Mouse (Mus musculus): ENCODE results near the gene Gm6525. TPM values are rescaled to one million over a fixed set of nuclear protein-coding genes. Genes with fewer than 3 reads are reported as not detected.

The Gm6525 gene
- polyA plus RNA-seq, 1 experiment = not detected

DNA sequence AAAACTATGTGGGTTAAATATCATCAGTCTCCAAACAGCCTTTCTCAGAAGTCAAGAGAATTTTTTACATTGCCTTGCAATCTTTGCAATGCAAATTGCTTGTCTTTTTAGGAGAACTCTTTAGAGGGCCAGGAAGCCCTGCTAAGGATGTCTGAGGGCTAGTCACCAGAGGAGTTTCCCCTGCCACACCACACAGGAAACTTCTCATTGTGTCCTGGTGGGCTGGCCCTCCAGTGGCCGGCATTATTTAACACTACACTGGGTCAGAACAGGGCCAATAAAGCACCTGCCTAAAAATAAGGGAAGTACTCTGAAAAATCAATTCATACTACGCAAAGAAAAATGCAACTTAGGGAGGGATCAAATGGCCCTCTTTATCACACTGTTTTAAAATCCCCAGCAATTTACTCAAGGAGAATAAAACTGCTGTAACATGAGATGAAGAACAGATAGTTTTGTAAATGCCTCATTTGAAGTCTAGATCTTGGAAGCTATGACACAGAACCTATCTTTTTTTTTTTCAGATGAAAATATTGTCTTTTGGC is 45.3 kb downstream of the Gm6525 start:
- Histone ChIP-seq H3K36me3 (ENCODE audit: control insufficient read depth, insufficient read depth, low read length) (no peaks in the 10 kb centered on the region), H3K4me1 (ENCODE audit: control insufficient read depth, insufficient read depth, low read length) (peaks cover 15% of the 10 kb centered on the region; the same call in 1 of the 2 replicates), H3K4me3 (ENCODE audit: insufficient read depth, low read depth, low read length) (no peak overlapping the region), H3K27me3 (replicated peaks; ENCODE audit: control insufficient read depth, insufficient read depth, low read length) (no peaks in the 10 kb centered on the region), H3K27ac (ENCODE audit: insufficient read depth, low read depth, low read length) (no peak overlapping the region)
- TF ChIP-seq CTCF (conservative IDR thresholded peaks at IDR 0.05; ENCODE audit: insufficient read depth, insufficient read length, low read depth, low read length) = 0 out of 2 replicates have a peak, but pooled peaks have one; percentile 14
- TF ChIP-seq POLR2A (IDR thresholded peaks at IDR 0.05; ENCODE audit: low read depth, low read length) = no peak
- WGBS = 55% methylated on average over 2 of the region's 2 CpGs
- no peak for DNase-seq

DNA sequence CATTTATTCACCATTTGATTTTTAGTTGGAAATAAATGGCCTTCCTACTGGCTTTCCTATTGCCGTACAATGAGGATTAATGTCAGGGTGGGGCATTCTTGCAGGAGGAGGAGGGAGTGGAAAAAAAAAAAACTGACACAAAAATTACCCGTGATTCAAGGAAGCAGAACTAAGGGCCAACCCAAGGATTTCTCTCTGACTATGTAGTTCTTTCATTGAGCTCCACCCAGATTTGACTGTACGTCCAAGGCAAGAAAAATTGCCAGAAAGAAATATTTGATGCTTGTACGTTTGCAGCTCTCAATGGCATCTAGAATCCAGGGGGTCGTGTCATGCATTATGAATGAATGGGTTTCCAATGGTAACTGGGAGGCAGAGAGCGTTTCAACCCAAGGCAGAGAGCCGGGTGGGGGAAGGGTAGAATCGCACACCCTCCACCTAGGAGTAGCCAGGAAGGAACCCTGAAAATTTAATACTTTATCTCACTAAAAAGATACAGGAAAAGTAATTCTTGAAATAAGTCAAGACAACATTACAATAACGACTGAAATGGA is 45.9 kb downstream of the Gm6525 start:
- 35% methylated on average over 9 of the region's 9 CpGs for WGBS
- no peak overlapping the region for H3K4me3 ChIP-seq (ENCODE audit: insufficient read depth, low read depth, low read length)

DNA sequence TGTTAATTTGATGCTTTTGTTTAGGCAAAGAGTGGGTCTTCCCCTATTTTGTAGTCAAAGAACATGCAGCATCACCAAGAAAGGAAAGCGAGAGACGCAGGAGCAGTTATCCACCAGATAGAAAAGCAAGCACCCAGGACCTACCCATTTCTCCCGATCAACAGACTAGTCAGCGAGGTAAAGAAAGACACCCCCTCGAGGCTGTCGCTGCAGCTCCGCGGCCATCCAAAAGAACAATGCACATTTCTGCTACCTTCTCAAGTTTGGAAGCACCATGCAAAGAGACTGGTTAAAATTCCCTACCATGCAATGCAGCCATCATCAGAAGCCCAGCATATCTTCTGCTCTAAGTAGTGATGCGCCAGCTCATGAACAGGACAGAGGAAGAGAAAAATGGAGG is 46.4 kb downstream of the Gm6525 start:
- peak overlapping the region; percentile 49 for H3K4me3 ChIP-seq (ENCODE audit: insufficient read depth, low read depth, low read length)
- WGBS = 20% methylated on average over 9 of the region's 9 CpGs
- H3K27ac ChIP-seq (ENCODE audit: insufficient read depth, low read depth, low read length) = no peak overlapping the region
- TF ChIP-seq POLR2A (IDR thresholded peaks at IDR 0.05; ENCODE audit: low read depth, low read length) (no peak), CTCF (conservative IDR thresholded peaks at IDR 0.05; ENCODE audit: insufficient read depth, insufficient read length, low read depth, low read length) (no peak)
- no peaks in the 10 kb centered on the region for H3K27me3 ChIP-seq (replicated peaks; ENCODE audit: control insufficient read depth, insufficient read depth, low read length)
- no peaks in the 10 kb centered on the region for H3K36me3 ChIP-seq (ENCODE audit: control insufficient read depth, insufficient read depth, low read length)
- peaks cover 13% of the 10 kb centered on the region; the same call in 1 of the 2 replicates for H3K4me1 ChIP-seq (ENCODE audit: control insufficient read depth, insufficient read depth, low read length)
- DNase-seq = no peak

More for the DNA sequence above, 45.9 kb downstream of the Gm6525 start:
- Histone ChIP-seq H3K36me3 (ENCODE audit: control insufficient read depth, insufficient read depth, low read length) (no peaks in the 10 kb centered on the region), H3K27ac (ENCODE audit: insufficient read depth, low read depth, low read length) (no peak overlapping the region), H3K27me3 (replicated peaks; ENCODE audit: control insufficient read depth, insufficient read depth, low read length) (no peaks in the 10 kb centered on the region), H3K4me1 (ENCODE audit: control insufficient read depth, insufficient read depth, low read length) (peaks cover 15% of the 10 kb centered on the region; the same call in 1 of the 2 replicates)
- no peak for TF ChIP-seq POLR2A (IDR thresholded peaks at IDR 0.05; ENCODE audit: low read depth, low read length)
- no peak for DNase-seq

DNA sequence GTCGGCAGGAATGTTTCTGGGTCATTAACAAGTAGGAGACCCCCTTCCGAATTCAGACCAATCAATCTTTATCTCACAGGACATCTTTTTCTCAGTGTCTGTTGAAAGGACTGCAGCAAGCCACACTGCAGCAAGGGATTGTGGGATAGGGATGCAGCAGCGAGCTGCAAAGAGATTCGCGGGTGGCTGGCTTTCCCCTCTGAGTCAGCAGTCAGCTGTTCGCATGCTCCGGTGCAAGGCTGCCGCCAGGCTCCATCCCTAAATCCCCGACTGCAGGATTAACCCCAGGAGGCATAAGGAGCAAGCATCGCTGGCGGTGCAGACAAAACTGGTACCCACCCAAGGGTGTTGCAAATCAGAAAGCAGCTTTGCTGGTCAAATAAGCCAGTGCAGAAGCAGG is 46.8 kb downstream of the Gm6525 start:
- H3K36me3 ChIP-seq (ENCODE audit: control insufficient read depth, insufficient read depth, low read length) = no peaks in the 10 kb centered on the region

More for the DNA sequence above, 46.8 kb downstream of the Gm6525 start:
- no peak for TF ChIP-seq POLR2A (IDR thresholded peaks at IDR 0.05; ENCODE audit: low read depth, low read length)
- TF ChIP-seq CTCF (conservative IDR thresholded peaks at IDR 0.05; ENCODE audit: insufficient read depth, insufficient read length, low read depth, low read length) = no peak
- peak; percentile 60 for DNase-seq
- Histone ChIP-seq H3K27ac (ENCODE audit: insufficient read depth, low read depth, low read length) (no peak overlapping the region), H3K27me3 (replicated peaks; ENCODE audit: control insufficient read depth, insufficient read depth, low read length) (no peaks in the 10 kb centered on the region), H3K4me3 (ENCODE audit: insufficient read depth, low read depth, low read length) (peak overlapping the region; percentile 49), H3K4me1 (ENCODE audit: control insufficient read depth, insufficient read depth, low read length) (peaks cover 15% of the 10 kb centered on the region)
- WGBS = 10% methylated on average over 11 of the region's 11 CpGs

Other genes with a start within 250 kb of the Gm6525 start
- gene Tmem131l, start 133.9 kb upstream of the Gm6525 start, polyA plus RNA-seq (2012; rRNA removed) = 8.8 and 9.8 TPM in 2 replicates
- 0.54 and 0.72 TPM in 2 replicates for gene Mnd1, start 18.3 kb upstream of the Gm6525 start, polyA plus RNA-seq (2012; rRNA removed)
- 44.5 and 49.2 TPM in 2 replicates for gene Trim2, start 132.8 kb downstream of the Gm6525 start, polyA plus RNA-seq (2012; rRNA removed)